Mouse (Mus musculus): ENCODE results near the gene Serpine2. TPM values are rescaled to one million over a fixed set of nuclear protein-coding genes. Genes with fewer than 3 reads are reported as not detected.

The Serpine2 gene
- 82.8 and 96.8 TPM in 2 replicates for polyA plus RNA-seq (2015; fragmentation: Nextera tagmentation; extraction: Ambion mirVana)

- H3K27me3 ChIP-seq (replicated peaks) = no peaks in the 10 kb centered on the region
- peaks cover 24% of the 10 kb centered on the region for H3K4me1 ChIP-seq (replicated peaks)
- WGBS = 27% methylated on average over 6 of the region's 6 CpGs
- no peaks in the 10 kb centered on the region for H3K9me3 ChIP-seq
- no peak for ATAC-seq
- H3K4me3 ChIP-seq (replicated peaks) = no peak within 1 kb of the TSS
- 0 out of 2 replicates have a peak within 1 kb of the TSS, but pooled peaks have one; percentile 7 for H3K27ac ChIP-seq
- H3K36me3 ChIP-seq = no peaks in the 10 kb centered on the region
- H3K9ac ChIP-seq = no peak within 1 kb of the TSS
- peak within 1 kb of the TSS; percentile 20; the same call in 1 of the 2 replicates for H3K4me2 ChIP-seq (replicated peaks)
These were observed at the start of gene Serpine2 for GRCm38 (mm10) chr1:79861130-79861942. Serpine2 (minus strand) TSS chr1:79861180.

GRCm38 (mm10) chr1:79907811-79908210 lies 46.8 kb upstream of the Serpine2 start:
- no peaks in the 10 kb centered on the region for H3K4me1 ChIP-seq (replicated peaks)

GRCm38 (mm10) chr1:79905241-79905640 lies 44.3 kb upstream of the Serpine2 start:
- Histone ChIP-seq H3K9me3 (no peaks in the 10 kb centered on the region), H3K27ac (no peak overlapping the region), H3K4me3 (replicated peaks) (no peak overlapping the region), H3K4me1 (replicated peaks) (no peaks in the 10 kb centered on the region), H3K4me2 (replicated peaks) (no peak overlapping the region), H3K27me3 (replicated peaks) (no peaks in the 10 kb centered on the region), H3K36me3 (no peaks in the 10 kb centered on the region), H3K9ac (no peak overlapping the region)
- no peak for ATAC-seq
- 29% methylated on average over 3 of the region's 3 CpGs for WGBS

More at GRCm38 (mm10) chr1:79907811-79908210, 46.8 kb upstream of the Serpine2 start:
- no peaks in the 10 kb centered on the region for H3K36me3 ChIP-seq
- no peaks in the 10 kb centered on the region for H3K9me3 ChIP-seq
- H3K4me2 ChIP-seq (replicated peaks) = no peak overlapping the region
- 55% methylated on average over 4 of the region's 4 CpGs for WGBS
- no peaks in the 10 kb centered on the region for H3K27me3 ChIP-seq (replicated peaks)
- no peak for ATAC-seq
- no peak overlapping the region for H3K9ac ChIP-seq
- H3K4me3 ChIP-seq (replicated peaks) = no peak overlapping the region
- no peak overlapping the region for H3K27ac ChIP-seq

- no peak overlapping the region for H3K27ac ChIP-seq
- no peak overlapping the region for H3K4me2 ChIP-seq (replicated peaks)
- H3K9me3 ChIP-seq = no peaks in the 10 kb centered on the region
- H3K4me1 ChIP-seq (replicated peaks) = no peaks in the 10 kb centered on the region
- H3K36me3 ChIP-seq = no peaks in the 10 kb centered on the region
- no peak overlapping the region for H3K4me3 ChIP-seq (replicated peaks)
- ATAC-seq = no peak
- no peak overlapping the region for H3K9ac ChIP-seq
- H3K27me3 ChIP-seq (replicated peaks) = no peaks in the 10 kb centered on the region
- WGBS = 77% methylated on average over 2 of the region's 2 CpGs
These were observed 41.9 kb upstream of the Serpine2 start for GRCm38 (mm10) chr1:79902901-79903300.

GRCm38 (mm10) chr1:79882648-79883047 lies 21.7 kb upstream of the Serpine2 start:
- Histone ChIP-seq H3K4me1 (replicated peaks) (no peaks in the 10 kb centered on the region), H3K4me2 (replicated peaks) (no peak overlapping the region), H3K36me3 (no peaks in the 10 kb centered on the region), H3K27ac (no peak overlapping the region), H3K4me3 (replicated peaks) (no peak overlapping the region), H3K9me3 (no peaks in the 10 kb centered on the region), H3K27me3 (replicated peaks) (no peaks in the 10 kb centered on the region), H3K9ac (no peak overlapping the region)
- no peak for ATAC-seq
- 36% methylated on average over 3 of the region's 3 CpGs for WGBS

GRCm38 (mm10) chr1:79874741-79875140 lies 13.8 kb upstream of the Serpine2 start:
- Histone ChIP-seq H3K9ac (no peak overlapping the region), H3K27me3 (replicated peaks) (no peaks in the 10 kb centered on the region), H3K9me3 (no peaks in the 10 kb centered on the region), H3K4me3 (replicated peaks) (no peak overlapping the region), H3K4me1 (replicated peaks) (no peaks in the 10 kb centered on the region), H3K36me3 (no peaks in the 10 kb centered on the region), H3K27ac (no peak overlapping the region), H3K4me2 (replicated peaks) (no peak overlapping the region)
- WGBS = 64% methylated on average over 3 of the region's 3 CpGs
- ATAC-seq = peak; percentile 71

GRCm38 (mm10) chr1:79860411-79861039 lies 455 bp downstream of the Serpine2 start:
- Histone ChIP-seq H3K27me3 (replicated peaks) (no peaks in the 10 kb centered on the region), H3K27ac (0 out of 2 replicates have a peak overlapping the region, but pooled peaks have one; percentile 7), H3K4me2 (replicated peaks) (peak overlapping the region; percentile 20; the same call in 1 of the 2 replicates), H3K9me3 (no peaks in the 10 kb centered on the region), H3K4me1 (replicated peaks) (peaks cover 24% of the 10 kb centered on the region), H3K9ac (no peak overlapping the region), H3K4me3 (replicated peaks) (no peak overlapping the region), H3K36me3 (no peaks in the 10 kb centered on the region)
- WGBS = 24% methylated on average over 12 of the region's 12 CpGs
- ATAC-seq = no peak

GRCm38 (mm10) chr1:79859975-79860374 lies 1.0 kb downstream of the Serpine2 start:
- Histone ChIP-seq H3K4me2 (replicated peaks) (no peak overlapping the region), H3K27me3 (replicated peaks) (no peaks in the 10 kb centered on the region), H3K4me3 (replicated peaks) (no peak overlapping the region), H3K9me3 (no peaks in the 10 kb centered on the region), H3K4me1 (replicated peaks) (peaks cover 24% of the 10 kb centered on the region), H3K36me3 (no peaks in the 10 kb centered on the region), H3K27ac (no peak overlapping the region), H3K9ac (no peak overlapping the region)
- ATAC-seq = no peak
- WGBS = 56% methylated on average over 5 of the region's 5 CpGs

- WGBS = 21% methylated on average over 4 of the region's 4 CpGs
- ATAC-seq = peak; percentile 18; the same call in 1 of the 2 replicates
- H3K4me1 ChIP-seq (replicated peaks) = peaks cover 24% of the 10 kb centered on the region
These were observed 2.0 kb downstream of the Serpine2 start for GRCm38 (mm10) chr1:79859026-79859425.

GRCm38 (mm10) chr1:79858389-79858994 lies 2.5 kb downstream of the Serpine2 start:
- no peaks in the 10 kb centered on the region for H3K9me3 ChIP-seq
- H3K27me3 ChIP-seq (replicated peaks) = no peaks in the 10 kb centered on the region
- H3K4me3 ChIP-seq (replicated peaks) = peak overlapping the region; percentile 70
- no peak overlapping the region for H3K27ac ChIP-seq
- H3K36me3 ChIP-seq = no peaks in the 10 kb centered on the region
- under 1% methylated on average over 75 of the region's 76 CpGs for WGBS
- ATAC-seq = peak; percentile 83
- H3K9ac ChIP-seq = peak overlapping the region; percentile 72
- peaks cover 24% of the 10 kb centered on the region for H3K4me1 ChIP-seq (replicated peaks)
- peak overlapping the region; percentile 92 for H3K4me2 ChIP-seq (replicated peaks)

More at GRCm38 (mm10) chr1:79859026-79859425, 2.0 kb downstream of the Serpine2 start:
- Histone ChIP-seq H3K27me3 (replicated peaks) (no peaks in the 10 kb centered on the region), H3K36me3 (no peaks in the 10 kb centered on the region), H3K4me2 (replicated peaks) (peak overlapping the region; percentile 92), H3K9ac (peak overlapping the region; percentile 72), H3K9me3 (no peaks in the 10 kb centered on the region), H3K4me3 (replicated peaks) (peak overlapping the region; percentile 70), H3K27ac (no peak overlapping the region)

GRCm38 (mm10) chr1:79857681-79858388 lies 3.1 kb downstream of the Serpine2 start:
- WGBS = 4% methylated on average over 32 of the region's 32 CpGs
- no peak overlapping the region for H3K27ac ChIP-seq
- H3K4me3 ChIP-seq (replicated peaks) = peak overlapping the region; percentile 70
- peak overlapping the region; percentile 72 for H3K9ac ChIP-seq
- H3K27me3 ChIP-seq (replicated peaks) = no peaks in the 10 kb centered on the region
- peak; percentile 39 for ATAC-seq
- H3K4me1 ChIP-seq (replicated peaks) = peaks cover 24% of the 10 kb centered on the region
- peak overlapping the region; percentile 92 for H3K4me2 ChIP-seq (replicated peaks)
- H3K36me3 ChIP-seq = no peaks in the 10 kb centered on the region
- no peaks in the 10 kb centered on the region for H3K9me3 ChIP-seq

- ATAC-seq = no peak
- 66% methylated on average over 4 of the region's 4 CpGs for WGBS
- Histone ChIP-seq H3K27me3 (replicated peaks) (no peaks in the 10 kb centered on the region), H3K4me1 (replicated peaks) (peaks cover 24% of the 10 kb centered on the region), H3K9me3 (no peaks in the 10 kb centered on the region), H3K4me3 (replicated peaks) (no peak overlapping the region), H3K9ac (no peak overlapping the region), H3K27ac (no peak overlapping the region), H3K4me2 (replicated peaks) (no peak overlapping the region), H3K36me3 (no peaks in the 10 kb centered on the region)
These were observed 4.2 kb downstream of the Serpine2 start for GRCm38 (mm10) chr1:79856756-79857155.

Data from intestine, embryonic 15.5 days (tissue).